Mouse (Mus musculus) hindbrain, embryonic 14.5 days (tissue): ENCODE results near the gene Phactr3. TPM values are rescaled to one million over a fixed set of nuclear protein-coding genes. Genes with fewer than 3 reads are reported as not detected.
"Not testable (repeated sequence)": the region's sequence is repeated elsewhere in the genome, so short reads cannot be mapped to it uniquely, and the experiment has no call there.

Experiments used
- ATAC-seq: fragments of 200-750 bp; cut with Nextera tagmentation; 2 replicates; pipeline ENCODE4 v1.8.0; 2017; ENCODE audit warnings: moderate number of reproducible peaks, mild to moderate bottlenecking, moderate TSS enrichment, moderate library complexity; ENCODE audit not compliant: low FRiP score
- DNase-seq: peaks from one replicate; pipeline ENCODE4 v3.0.0-alpha.2; 2015; ENCODE audit warnings: low spot score
- H3K27ac ChIP-seq: fragments of 300-500 bp; sonication (generic); 2 replicates; pipeline ENCODE4 v1.5.1; 2014; ENCODE audit warnings: mild to moderate bottlenecking, moderate library complexity
- H3K27me3 ChIP-seq: fragments of 300-500 bp; sonication (generic); 2 replicates; pipeline ENCODE4 v1.6.1; 2014; ENCODE audit warnings: mild to moderate bottlenecking, low read length, mixed read lengths; ENCODE audit not compliant: control insufficient read depth, insufficient read depth
- H3K36me3 ChIP-seq: fragments of 300-500 bp; sonication (generic); replicated peaks from 2 replicates; pipeline ENCODE4 v1.6.1; 2014; ENCODE audit not compliant: control insufficient read depth, insufficient read depth
- H3K4me1 ChIP-seq: fragments of 300-500 bp; sonication (generic); replicated peaks from 2 replicates; pipeline ENCODE4 v1.6.1; 2014; ENCODE audit warnings: antibody characterized with exemption, low read length, mixed read lengths; ENCODE audit not compliant: control insufficient read depth, insufficient read depth
- H3K4me2 ChIP-seq: fragments of 300-500 bp; sonication (generic); replicated peaks from 2 replicates; pipeline ENCODE4 v1.6.1; 2014; ENCODE audit warnings: mild to moderate bottlenecking, moderate library complexity
- H3K4me3 ChIP-seq: fragments of 300-500 bp; sonication (generic); replicated peaks from 2 replicates; pipeline ENCODE4 v1.5.1; 2014; ENCODE audit warnings: mild to moderate bottlenecking, low read length
- H3K9ac ChIP-seq: fragments of 300-500 bp; sonication (generic); 2 replicates; pipeline ENCODE4 v1.6.1; 2014
- H3K9me3 ChIP-seq: fragments of 300-500 bp; sonication (generic); 2 replicates; pipeline ENCODE4 v1.6.1; 2016; ENCODE audit warnings: low read length; ENCODE audit not compliant: control insufficient read depth
- WGBS: fragments of 180-500 bp; shearing (Covaris S2); extraction: QIAGEN DNeasy Blood & Tissue Kit; methylation state at CpG from one replicate; pipeline ENCODE4 v1.1.7; 2014; 5-methylcytosine and 5-hydroxymethylcytosine counted together
- polyA plus RNA-seq: library from polyadenylated mRNA; unstranded; fragments of >200 nt; fragmentation: Nextera tagmentation; extraction: Ambion mirVana; gene quantifications from 2 replicates; pipeline ENCODE4 v1.2.1, GENCODE M21; 2014

Phactr3 gene
- 56.9 and 64.2 TPM in 2 replicates for polyA plus RNA-seq

DNA sequence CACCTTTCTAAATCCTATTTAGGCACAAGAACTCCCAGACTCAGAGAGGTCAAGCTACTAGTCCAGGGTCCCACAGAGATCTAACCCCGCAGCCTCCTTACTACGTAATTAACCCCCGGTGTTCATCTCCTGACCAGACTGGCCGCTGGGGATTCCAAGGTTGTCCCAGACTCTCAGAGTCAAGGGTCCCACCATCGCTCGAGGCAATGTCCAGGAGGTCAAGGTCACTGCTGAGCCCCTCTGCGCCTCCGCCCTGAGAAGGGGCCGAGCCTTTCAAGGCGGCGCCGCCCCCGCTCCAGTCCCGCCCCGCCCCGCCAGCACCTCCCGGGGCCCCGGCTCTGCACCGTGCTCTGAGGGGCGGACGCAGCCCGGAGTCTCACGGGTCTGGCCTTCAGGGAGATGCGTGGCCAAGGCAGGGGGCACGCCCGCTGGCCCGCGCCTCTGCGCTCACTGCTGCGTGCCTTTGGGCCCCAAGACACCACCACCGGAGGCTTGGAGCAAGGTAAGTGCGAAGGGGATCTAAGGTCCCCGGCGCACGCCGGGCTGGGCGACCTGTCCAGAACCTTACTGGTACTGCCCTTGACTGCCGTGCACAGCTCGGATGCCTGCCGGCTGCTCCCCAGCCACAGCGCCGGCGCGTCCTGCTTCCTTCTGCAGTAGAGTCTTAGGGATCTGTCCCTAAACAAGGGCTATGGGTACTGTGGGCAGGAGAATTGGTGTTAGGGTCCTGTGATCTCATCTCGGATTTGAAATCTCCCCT lies at the start of gene Phactr3:
Gene Phactr3 (plus strand): TSS at position 175 of the 760 bp plus-strand sequence.
- Histone ChIP-seq H3K27me3 (peaks cover 17% of the 10 kb centered on the region), H3K9ac (peak within 1 kb of the TSS; percentile 63), H3K27ac (no peak within 1 kb of the TSS), H3K4me3 (peak within 1 kb of the TSS; percentile 44), H3K36me3 (no peaks in the 10 kb centered on the region), H3K9me3 (no peaks in the 10 kb centered on the region), H3K4me1 (peaks cover 6% of the 10 kb centered on the region), H3K4me2 (peak within 1 kb of the TSS; percentile 97)
- ATAC-seq (peak; percentile 59), DNase-seq (no peak)
- WGBS = 1% methylated on average over 45 of the region's 45 CpGs

DNA sequence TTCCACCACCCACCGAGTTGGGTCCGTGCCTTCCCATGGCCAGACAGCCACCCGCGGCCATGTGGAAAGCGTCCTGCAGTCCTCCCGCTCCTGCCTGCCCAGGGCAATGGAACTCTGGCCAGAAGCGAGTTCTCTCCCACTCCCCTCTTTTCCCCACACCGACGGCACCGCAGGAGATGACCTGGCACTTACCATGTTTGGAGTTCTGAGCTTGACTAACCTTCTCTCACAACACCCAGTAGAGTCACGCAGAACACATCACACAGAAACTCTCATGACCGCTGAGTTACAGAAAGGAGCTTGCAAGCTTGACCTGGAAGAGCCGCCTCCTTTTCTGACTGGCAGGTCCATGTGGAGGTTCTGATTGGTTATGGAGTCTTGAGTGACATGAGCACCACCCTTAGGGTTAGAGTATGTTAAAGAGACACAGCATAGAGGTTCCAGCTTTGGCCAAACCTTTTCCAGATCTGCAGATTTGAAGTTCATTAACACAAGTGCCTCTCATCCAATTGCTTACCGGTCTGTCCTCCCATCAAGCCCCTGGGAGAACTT lies 40.5 kb upstream of the Phactr3 start, which contains the start of gene Zfp931:
Gene Zfp931 (minus strand): TSS at position 311 of the 552 bp plus-strand sequence.
- H3K4me2 ChIP-seq = peak within 1 kb of the TSS; percentile 50
- not testable (repeated sequence) for DNase-seq, H3K27me3 ChIP-seq, ATAC-seq, H3K9me3 ChIP-seq, H3K4me1 ChIP-seq, H3K36me3 ChIP-seq, H3K27ac ChIP-seq
- peak within 1 kb of the TSS; percentile 32 for H3K4me3 ChIP-seq
- WGBS = 0% methylated on average over 2 of the region's 14 CpGs
- H3K9ac ChIP-seq = peak within 1 kb of the TSS; percentile 47; the same call in 1 of the 2 replicates

DNA sequence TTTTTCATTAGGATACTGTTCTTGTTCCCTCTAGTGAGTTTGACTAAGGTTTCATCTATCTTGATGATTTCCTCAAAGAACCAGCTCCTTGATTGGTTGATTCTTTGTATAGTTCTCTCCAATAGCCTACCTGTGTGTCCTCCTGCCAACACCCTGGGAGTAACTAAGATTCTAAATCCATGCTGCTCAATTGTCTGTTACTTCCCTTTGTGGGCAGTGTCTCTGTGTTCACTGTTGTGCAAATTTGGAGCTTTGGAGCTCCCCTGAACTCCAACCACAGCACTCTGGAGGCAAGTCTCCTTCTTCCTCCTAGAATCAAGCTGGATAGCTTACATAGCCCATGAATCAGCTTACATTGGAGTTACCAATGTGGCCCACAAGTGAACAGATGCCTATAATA lies 29.2 kb upstream of the Phactr3 start:
- Histone ChIP-seq H3K9me3 (no peaks in the 10 kb centered on the region), H3K4me1 (no peaks in the 10 kb centered on the region), H3K9ac (no peak overlapping the region), H3K4me2 (no peak overlapping the region), H3K36me3 (no peaks in the 10 kb centered on the region), H3K27ac (no peak overlapping the region), H3K27me3 (no peaks in the 10 kb centered on the region), H3K4me3 (no peak overlapping the region)
- DNase-seq (no peak), ATAC-seq (no peak)

DNA sequence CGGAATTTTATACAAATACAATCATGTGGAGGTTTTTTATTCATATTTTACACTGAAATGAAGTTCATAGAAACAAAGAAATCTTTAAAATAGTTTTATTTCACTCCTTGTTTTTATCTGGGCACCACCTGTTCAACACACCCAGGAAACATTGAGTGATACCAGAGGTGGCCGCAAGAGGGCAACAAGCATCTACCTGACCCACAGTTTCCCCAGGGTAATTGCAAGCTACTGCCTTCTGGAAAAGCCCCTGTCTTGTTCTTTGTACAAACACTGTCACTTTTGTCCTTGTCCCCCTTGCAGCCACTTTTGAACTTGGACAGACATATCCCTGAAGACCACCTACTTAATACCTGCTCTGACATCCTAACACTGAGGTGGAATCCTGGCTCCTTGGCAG lies 20.8 kb upstream of the Phactr3 start:
- Histone ChIP-seq H3K36me3 (no peaks in the 10 kb centered on the region), H3K27ac (no peak overlapping the region), H3K9me3 (no peaks in the 10 kb centered on the region), H3K27me3 (no peaks in the 10 kb centered on the region), H3K4me1 (no peaks in the 10 kb centered on the region), H3K9ac (no peak overlapping the region), H3K4me2 (no peak overlapping the region), H3K4me3 (no peak overlapping the region)
- ATAC-seq (no peak), DNase-seq (peak; percentile 41)
- 5% methylated on average over 2 of the region's 2 CpGs for WGBS

DNA sequence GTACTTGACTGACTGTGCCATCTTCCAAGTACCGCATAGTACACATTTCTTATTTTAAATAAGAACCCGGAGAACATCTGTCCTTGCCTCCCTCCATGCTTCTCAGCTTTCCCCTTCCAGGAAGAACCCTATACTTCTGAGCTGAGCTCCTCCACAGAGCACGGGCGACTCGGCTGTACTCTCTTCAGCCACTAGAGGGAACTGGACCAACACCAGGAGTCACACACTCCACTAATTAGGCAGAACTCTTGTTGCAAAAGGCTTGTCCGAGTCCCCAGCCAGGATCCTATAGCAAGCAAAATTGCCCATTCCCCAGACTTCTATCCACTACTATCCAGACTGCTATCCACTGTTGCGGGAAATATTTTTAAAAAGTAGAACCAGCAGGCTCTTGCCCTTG lies 16.8 kb upstream of the Phactr3 start:
- 11% methylated on average over 7 of the region's 7 CpGs for WGBS
- no peaks in the 10 kb centered on the region for H3K27me3 ChIP-seq
- H3K36me3 ChIP-seq = no peaks in the 10 kb centered on the region
- no peaks in the 10 kb centered on the region for H3K4me1 ChIP-seq
- DNase-seq (peak; percentile 73), ATAC-seq (peak; percentile 87)
- H3K9me3 ChIP-seq = no peaks in the 10 kb centered on the region
- H3K4me3 ChIP-seq = no peak overlapping the region
- H3K9ac ChIP-seq = no peak overlapping the region
- H3K4me2 ChIP-seq = no peak overlapping the region
- no peak overlapping the region for H3K27ac ChIP-seq

DNA sequence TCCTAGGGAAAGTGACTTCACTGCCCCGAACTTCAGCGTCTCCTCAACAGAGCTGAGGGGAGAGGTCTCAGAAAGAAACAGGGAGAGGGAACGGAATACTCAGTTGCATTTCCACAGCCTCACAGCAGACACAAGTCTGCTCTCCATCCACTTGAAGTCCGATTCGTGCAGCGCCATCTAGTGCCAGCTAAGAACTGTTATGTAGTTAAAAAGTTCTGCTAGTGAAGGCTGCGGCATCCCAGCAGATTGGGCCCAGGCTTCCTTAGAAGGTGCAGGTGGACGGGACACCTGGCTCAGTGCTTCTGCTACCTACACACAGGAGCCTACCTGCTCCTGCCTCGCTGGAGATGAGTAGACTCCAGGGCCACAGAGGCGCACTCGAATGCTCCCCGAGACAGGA lies 829 bp upstream of the Phactr3 start:
- Histone ChIP-seq H3K4me2 (no peak overlapping the region), H3K4me3 (no peak overlapping the region), H3K36me3 (no peaks in the 10 kb centered on the region), H3K9ac (no peak overlapping the region), H3K27ac (no peak overlapping the region), H3K9me3 (no peaks in the 10 kb centered on the region), H3K4me1 (peaks cover 6% of the 10 kb centered on the region), H3K27me3 (peaks cover 17% of the 10 kb centered on the region)
- peak; percentile 76 for DNase-seq
- no peak for ATAC-seq
- WGBS = 23% methylated on average over 12 of the region's 12 CpGs

DNA sequence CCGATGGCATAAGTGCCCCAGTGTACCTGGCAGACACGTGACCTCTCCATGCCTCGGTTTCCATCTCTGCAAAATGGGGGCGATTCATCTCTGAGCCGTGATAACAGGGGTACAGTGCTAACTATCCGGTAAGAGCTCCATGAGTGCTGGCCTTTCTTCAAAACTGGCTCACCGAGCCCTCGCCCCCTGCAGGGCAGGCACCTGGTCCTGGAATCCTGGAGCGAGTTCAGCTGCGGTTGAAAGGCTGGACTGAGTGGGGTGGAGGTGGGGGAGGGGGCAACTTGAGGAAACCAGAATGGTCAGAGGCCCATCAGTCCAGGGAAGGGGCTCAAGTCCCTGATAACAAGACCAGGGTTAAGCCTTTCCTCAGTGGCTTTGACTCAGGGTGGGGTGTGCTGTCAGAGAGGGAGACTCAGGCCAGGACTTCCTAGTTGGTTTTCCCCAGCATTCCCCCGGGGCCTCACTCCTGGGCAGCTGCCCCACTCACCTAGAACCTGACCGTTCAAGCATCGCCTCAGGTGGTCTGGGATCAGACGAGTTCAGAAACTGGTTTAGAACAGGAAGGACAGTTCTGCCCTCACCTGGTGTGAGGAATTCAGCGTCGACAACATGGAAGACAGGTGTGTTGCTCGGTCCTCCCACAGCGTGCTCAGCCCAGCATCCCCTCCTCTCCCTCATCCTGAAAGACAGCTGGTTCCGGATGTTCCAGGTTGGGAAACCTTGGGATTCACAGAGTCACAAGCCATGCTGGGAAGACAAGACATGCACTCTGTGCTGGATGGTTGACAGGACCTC lies 983 bp downstream of the Phactr3 start:
- Histone ChIP-seq H3K4me1 (peaks cover 6% of the 10 kb centered on the region), H3K9me3 (no peaks in the 10 kb centered on the region), H3K9ac (peak overlapping the region; percentile 63), H3K27me3 (peaks cover 17% of the 10 kb centered on the region), H3K27ac (no peak overlapping the region), H3K4me2 (peak overlapping the region; percentile 97), H3K4me3 (peak overlapping the region; percentile 44), H3K36me3 (no peaks in the 10 kb centered on the region)
- DNase-seq = no peak
- 23% methylated on average over 19 of the region's 19 CpGs for WGBS
- ATAC-seq = no peak; the same call in 1 of the 2 replicates

DNA sequence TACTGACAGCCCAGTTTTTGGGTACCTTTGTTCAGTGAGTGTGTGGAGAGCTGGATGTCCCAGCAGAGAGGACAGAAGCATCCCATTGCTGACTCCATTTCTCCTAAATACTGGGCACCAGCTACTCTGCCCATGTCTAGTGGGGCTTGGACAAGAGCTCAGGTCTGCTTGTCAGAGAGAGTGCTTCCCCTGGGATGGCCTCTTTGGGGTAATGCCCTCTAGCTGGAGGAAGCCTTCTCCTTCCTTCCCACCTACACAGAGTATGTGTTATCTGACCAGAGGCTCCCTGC lies 1.5 kb downstream of the Phactr3 start:
- Histone ChIP-seq H3K9ac (no peak overlapping the region), H3K4me1 (peaks cover 6% of the 10 kb centered on the region), H3K4me2 (no peak overlapping the region), H3K9me3 (no peaks in the 10 kb centered on the region), H3K27me3 (peaks cover 17% of the 10 kb centered on the region), H3K27ac (no peak overlapping the region), H3K4me3 (no peak overlapping the region), H3K36me3 (no peaks in the 10 kb centered on the region)
- DNase-seq (no peak), ATAC-seq (no peak; the same call in 1 of the 2 replicates)

DNA sequence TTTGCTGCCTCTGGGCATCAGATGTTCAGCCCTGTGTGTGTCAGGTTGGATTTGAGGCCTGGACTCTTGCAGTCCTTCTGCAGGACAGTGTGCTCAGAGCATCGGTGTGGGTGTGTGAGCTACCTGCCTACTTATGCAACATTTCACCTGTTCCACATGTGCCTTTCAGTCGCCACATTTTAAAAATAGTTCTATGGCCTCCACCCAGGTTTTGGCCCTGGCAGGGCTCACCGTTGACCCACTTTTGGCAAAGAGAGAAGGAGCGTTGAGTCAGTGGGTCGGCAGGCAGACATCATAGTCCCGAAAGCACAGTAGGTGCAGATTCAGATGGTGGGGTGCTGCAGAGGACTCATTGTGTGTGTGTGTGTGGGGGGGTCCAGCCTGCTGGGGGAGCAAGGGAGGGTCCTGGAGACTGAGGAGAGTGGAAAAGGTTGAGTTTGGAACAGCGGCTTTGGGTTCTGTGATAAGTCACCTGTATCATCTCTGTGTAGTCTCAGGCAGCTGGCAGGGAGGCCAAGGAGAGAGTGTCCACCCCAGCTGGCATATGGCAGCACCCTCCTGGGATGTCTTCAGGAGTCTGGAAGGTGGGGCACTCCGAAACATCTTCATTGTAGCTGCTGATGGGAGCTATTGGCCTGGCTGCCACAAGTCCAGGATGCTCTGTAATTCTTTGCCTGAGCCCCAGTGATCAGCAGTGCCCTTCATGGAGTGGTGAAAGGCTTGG lies 2.0 kb downstream of the Phactr3 start:
- peaks cover 6% of the 10 kb centered on the region for H3K4me1 ChIP-seq
- H3K4me3 ChIP-seq = no peak overlapping the region
- H3K27ac ChIP-seq = no peak overlapping the region
- H3K36me3 ChIP-seq = no peaks in the 10 kb centered on the region
- no peaks in the 10 kb centered on the region for H3K9me3 ChIP-seq
- H3K27me3 ChIP-seq = peaks cover 17% of the 10 kb centered on the region
- no peak overlapping the region for H3K9ac ChIP-seq
- DNase-seq (no peak), ATAC-seq (no peak; the same call in 1 of the 2 replicates)
- H3K4me2 ChIP-seq = no peak overlapping the region
- WGBS = 88% methylated on average over 8 of the region's 8 CpGs
